Mouse (Mus musculus) kidney, postnatal 10 days (tissue): ENCODE measurements around the gene Ednra.
"Not testable (repeated sequence)": the region's sequence is repeated elsewhere in the genome, so short reads cannot be mapped to it uniquely, and the experiment has no call there.

Experiments
- DNase-seq: peaks from one replicate; pipeline ENCODE4 v3.0.0; 2021; ENCODE audit warnings: mixed read lengths

The Ednra gene

DNA sequence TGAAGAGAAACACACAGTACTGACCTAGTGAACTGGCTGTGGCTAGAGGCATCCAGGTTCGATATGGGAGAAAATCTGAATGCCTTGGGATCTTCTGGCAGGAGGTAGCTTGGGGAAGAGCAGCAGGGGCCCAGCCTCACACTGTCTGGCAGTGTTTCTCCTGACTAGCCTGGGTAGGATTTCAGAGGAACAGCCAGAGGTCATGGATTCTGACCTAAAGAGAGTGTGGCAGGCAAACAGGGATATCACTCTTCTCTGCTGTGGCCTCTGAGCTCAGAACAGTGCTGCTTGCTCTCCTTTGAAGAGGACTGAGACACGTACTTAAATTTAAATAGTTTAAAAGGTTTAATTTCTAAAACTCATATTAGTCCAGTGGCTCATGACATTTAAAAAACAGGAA is 7.2 kb downstream of the Ednra start:
- no peak for DNase-seq

- DNase-seq: no peak
Observed at GRCm38 (mm10) chr8:77714455-77714854, 9.8 kb downstream of the Ednra start.

- DNase-seq: no peak
Observed at GRCm38 (mm10) chr8:77713688-77714087, 10.6 kb downstream of the Ednra start.

GRCm38 (mm10) chr8:77704768-77705167 is 19.5 kb downstream of the Ednra start:
- no peak for DNase-seq

DNA sequence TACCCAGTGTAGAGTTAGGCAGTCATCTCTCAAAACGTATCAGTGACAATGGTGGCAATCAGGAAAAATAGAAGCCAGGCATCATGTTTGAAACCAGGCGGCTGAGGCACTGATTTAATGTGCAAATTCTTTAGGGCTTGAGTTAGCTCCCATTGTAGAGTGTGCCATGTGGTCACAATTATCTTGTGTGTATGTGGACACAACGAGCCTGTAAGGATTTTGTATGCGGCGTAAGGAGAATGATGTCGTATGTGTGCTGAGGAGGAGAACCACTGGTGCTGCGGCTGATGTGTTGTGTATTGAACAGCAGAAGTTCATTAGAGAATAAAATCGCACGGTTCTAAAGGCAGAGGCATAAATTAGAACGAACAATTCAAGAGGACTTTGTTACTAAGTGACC is 26.2 kb downstream of the Ednra start:
- no peak for DNase-seq

- DNase-seq: no peak
Observed at GRCm38 (mm10) chr8:77696182-77696581, 28.1 kb downstream of the Ednra start.

DNA sequence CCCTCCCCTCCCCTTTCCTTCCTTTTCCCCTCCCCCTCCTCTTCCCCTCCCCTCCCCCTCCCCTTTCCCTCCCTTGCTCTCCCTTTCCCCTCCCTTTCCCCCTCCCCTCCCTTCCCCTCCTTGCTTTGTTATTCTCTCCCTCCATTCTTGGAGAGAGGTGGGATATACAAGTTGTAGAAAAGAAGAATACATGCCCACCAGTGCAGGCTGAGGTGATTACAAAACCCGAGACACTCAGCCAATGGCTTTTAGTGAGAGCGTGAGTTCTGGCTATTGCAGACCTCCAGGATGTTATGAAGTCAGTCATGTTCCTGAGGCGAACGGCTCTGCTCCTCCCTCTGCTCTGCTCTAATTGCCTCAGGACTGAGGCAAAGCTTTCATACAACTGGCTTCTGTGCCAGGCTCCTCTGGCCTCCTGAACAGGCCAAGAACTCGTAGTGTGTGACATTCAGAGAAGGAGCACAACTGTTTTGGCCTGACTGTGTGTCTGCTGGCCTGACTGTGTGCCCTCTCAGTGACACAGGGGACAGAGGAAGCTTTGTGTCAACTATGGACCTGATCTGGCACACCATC is 28.7 kb downstream of the Ednra start:
- DNase-seq: no peak

DNA sequence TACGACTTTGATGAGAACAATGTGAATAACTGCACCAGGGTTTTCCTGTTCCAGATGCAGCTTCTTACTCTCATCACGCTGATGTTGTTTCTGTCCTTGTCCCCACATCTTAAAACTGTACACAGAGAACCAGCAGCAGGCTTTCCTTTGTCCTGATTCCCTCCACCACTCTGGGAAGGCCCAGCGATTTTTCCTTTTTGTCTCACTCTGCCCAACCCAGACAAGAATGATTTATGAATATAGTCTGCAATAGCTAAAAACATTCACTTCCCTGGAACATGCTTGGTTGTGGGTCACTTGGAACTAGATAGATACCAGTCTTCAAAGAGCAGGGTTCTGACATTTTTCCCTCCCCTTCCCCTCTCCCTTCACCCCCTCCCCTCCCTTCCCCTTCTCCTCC is 29.2 kb downstream of the Ednra start:
- DNase-seq: no peak

GRCm38 (mm10) chr8:77694588-77694987 is 29.7 kb downstream of the Ednra start:
- DNase-seq: no peak

GRCm38 (mm10) chr8:77689421-77690059 is 34.7 kb downstream of the Ednra start:
- DNase-seq: not testable (repeated sequence)

DNA sequence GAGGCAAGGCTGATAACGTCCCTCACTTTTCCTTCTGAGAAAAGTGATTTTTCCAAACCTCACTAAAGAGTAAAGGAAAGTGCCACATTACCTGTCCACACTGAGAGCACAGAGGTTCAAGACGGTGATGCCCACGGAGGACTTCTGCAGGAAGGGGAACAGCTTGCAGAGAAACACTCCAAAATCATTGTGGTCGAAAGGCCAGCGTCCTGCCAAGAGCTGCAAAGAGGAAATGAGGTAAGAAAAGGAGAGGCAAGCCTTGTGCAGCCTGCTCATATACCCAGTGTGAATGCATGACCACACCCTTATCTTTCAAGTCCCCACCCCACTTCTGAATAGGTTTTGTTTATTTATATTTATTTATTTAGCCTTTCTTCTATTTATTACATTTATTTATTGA is 35.3 kb downstream of the Ednra start:
- DNase-seq: no peak

DNA sequence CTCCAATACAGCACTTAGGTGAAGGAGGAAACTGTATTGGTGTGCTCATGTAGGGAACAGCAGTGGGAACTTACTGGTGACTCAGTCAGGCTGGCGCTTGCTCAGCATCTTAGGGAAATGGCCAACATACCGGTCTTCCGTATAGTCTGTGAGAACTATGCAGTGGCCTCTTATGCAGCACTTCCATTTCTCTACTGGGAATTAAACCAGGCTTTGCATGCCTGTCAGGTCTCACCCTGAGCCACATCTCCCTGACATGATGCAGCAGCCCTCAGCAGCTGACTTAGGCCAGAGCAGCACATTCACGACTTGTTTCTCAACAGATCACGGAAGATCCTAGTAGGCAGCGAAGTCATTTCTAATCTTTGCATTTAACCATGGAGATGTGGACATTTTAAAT is 39.9 kb downstream of the Ednra start:
- no peak for DNase-seq

GRCm38 (mm10) chr8:77683356-77684106 is 40.7 kb downstream of the Ednra start:
- DNase-seq: no peak

DNA sequence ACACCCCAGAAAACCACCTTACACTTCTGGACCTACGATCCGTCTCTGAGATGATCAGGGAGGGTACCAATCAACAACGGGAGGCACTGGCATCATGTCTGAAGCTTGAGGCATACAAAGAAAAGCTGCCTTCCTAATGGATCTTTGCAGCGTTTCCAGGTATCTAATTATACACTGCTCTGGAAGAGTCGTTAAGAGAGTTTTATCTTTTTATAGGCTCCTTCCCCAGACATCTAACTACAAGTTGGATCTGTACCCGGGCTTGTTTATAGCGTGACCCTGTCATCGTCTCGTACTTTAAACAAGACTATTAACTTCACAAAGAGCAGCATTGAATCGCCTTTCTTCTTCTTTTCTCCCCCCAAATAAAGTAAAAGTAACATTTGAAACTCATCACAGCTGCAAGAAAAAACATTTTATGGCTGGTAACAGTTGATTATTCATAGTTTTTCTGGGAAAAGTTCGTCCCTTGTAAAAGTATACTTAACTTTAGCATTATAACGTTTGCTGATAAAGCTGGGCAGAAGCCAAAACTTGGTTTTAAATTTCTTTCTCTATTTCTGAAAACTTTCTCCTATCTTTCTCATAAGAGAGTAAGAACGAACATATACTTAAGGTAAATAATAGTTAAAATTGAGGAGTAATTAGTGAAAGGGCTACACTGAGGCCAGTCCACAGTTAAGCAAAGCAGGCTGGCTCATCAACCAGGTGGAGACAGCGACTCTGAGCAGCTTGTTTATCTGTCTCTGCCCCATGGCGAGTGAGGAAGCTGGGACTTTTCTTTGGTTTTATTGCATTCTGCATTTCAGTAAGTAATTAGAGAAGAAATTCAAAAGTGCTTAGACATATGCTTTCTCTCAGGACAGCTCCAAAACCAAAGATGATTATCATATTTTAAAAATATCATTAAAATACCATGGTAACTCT is 42.0 kb downstream of the Ednra start:
- peak; percentile 40 for DNase-seq

DNA sequence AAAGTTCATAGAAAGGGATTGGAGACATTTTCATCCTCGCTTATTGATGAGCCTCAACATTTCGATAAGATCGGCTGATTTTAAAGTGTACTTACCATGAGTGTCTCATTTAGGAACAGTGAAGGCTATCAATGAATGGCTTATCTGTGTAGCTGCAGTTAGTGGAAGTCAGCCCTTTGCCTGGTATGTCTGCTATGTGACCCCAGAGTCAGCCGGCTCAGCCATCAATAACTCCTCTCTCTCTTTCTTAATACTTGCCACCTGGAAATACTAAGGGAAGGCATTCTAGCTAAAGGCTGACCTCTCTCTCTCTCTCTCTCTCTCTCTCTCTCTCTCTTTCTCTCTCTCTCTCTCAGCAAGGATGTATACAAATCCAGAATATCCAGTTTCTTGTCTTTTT is 52.2 kb downstream of the Ednra start:
- no peak for DNase-seq

- DNase-seq: no peak
Observed at GRCm38 (mm10) chr8:77670612-77671363, 53.5 kb downstream of the Ednra start.

- DNase-seq: no peak
Observed at GRCm38 (mm10) chr8:77667916-77668315, 56.3 kb downstream of the Ednra start.

DNA sequence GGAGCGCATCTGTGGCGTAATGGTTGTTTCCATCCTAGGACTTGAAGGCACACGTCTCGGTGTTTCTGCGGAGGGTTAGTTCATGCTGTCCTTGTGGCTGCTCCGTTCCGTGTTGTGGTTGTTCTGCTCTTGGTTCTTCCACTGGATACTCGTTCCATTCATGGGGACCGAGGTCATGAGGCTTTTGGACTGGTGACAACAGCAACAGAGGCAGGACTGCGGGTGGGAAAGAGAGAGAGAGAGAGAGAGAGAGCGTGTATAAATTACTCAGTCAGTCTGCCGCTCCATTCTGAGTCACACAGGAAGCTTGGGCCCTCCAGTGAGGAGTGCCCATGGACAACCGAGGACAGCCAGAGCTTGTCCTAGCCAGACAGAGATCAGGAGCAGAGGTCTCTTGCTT is 59.4 kb downstream of the Ednra start:
- peak; percentile 50 for DNase-seq

- no peak for DNase-seq
Observed at GRCm38 (mm10) chr8:77659534-77660080, 64.7 kb downstream of the Ednra start.

DNA sequence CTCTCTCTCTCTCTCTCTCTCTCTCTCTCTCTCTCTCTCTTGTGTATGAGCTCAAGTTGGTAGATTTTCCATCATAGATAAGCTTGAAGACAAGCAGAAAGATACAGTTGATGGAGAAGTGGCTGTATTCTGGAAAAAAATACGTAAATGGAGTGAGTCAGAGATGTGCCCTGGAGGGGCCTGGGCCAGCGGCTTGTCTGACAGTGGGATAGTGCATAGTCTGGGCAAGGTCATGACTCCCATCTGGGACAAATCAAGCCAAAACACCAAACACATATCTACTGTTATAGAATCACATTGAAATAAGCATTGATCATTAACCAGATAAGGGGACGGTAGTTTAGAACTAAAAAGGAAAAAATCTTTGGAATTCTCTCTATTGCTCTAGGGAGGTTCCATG is 65.9 kb downstream of the Ednra start:
- no peak for DNase-seq

DNA sequence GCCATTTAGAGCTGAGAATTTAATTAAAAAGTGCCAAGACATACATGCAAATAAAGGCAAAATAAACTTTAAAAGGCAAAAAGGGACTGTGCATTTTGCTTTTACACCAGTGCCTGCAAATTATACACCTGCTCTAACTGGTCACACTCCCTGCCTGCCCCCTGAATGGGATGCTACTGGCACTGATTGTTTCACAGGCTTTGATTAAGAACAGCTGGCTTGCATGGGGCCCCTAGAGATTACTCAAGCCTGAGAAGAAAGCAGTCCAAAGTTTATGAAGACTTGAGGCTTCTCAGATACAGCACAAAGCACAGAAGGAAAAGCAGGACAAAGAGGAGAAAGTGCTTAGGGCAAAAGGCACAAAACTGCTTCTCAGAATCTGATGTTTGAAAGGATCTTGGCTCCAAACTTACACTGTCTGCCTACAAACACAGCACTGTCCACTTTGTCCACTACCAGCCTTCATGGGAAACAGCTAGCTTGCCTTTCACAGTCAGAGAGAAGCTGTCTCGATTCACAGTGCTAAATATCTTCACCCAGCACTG is 73.5 kb downstream of the Ednra start:
- peak; percentile 22 for DNase-seq
